Mouse (Mus musculus): ENCODE measurements around the gene Gse1.

DNA sequence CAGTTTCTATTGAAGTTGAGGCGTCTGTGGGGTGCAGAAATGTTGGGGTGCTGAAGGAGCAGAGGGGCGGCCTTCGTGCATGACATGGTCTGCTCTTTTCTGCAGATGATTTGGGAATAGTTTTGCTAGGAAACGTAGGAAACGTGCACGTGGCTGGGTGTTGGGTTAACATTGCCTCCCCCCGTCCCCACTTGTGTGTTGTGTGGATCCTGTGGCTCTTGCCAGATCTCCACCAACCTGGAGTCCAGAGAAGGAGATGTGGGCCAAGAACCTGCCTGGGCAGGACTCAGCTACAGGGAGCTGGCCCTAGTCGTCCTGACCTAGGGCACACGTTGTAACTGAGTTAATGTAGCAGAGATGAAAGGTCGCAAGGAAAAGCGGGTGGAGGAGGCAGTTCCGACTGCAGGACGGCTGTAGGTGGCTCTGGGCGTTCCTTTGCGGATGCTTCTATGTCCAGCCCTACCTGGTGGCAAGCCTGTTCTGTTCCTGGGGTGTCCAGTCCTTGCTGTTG is 261.6 kb downstream of the Gse1 start:
- no peak for TF ChIP-seq CTCF (conservative IDR thresholded peaks at IDR 0.05; ENCODE audit: low read length)
- TF ChIP-seq NANOG (IDR thresholded peaks at IDR 0.05; ENCODE audit: borderline replicate concordance, low read length), result no peak

Measured in E14TG2a.4 (cell line).